Mouse (Mus musculus) liver, adult 2 months (tissue): ENCODE results near the gene Abraxas2.

Experiments used
- CTCF ChIP-seq: fragments of 200-500 bp; IDR thresholded peaks from 2 replicates; pipeline ENCODE4 v1.5.1; 2011; ENCODE audit warnings: low read depth, low read length, control low read depth
- POLR2A ChIP-seq: fragments of 200-500 bp; IDR thresholded peaks from 2 replicates; pipeline ENCODE4 v1.6.1; 2011; ENCODE audit warnings: low read length, control low read depth; ENCODE audit not compliant: insufficient read depth; ENCODE audit errors: extremely low read depth

GRCm38 (mm10) chr7:132873043-132873442, 14.0 kb downstream of the Abraxas2 start:
- TF ChIP-seq POLR2A (no peak), CTCF (no peak)
